Mouse (Mus musculus) WW6 (cell line): ENCODE data around the gene Opn4.

Experiments
- DNase-seq: peaks from one replicate; pipeline ENCODE4 v3.0.0-alpha.2; 2013; ENCODE audit warnings: low read depth, low spot score

Opn4 gene

DNA sequence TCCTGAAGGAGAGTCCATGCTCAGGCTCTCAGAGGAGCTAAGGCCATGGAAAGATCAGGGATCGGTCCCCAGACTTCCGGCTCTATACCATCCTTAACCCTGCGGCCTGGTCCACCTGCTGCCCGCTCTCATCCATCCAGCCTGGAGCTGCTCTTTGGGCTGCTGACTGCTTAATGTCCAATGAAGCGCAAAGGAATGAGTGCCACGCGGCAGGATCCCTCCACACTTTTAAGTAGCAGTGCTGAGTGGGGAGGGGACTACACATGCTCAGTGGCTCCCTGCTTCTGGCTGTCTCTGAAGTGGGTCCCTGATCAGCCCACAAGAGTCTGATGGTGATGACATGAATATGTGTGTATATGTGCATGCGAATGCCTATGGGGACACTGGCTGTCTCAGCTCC lies at the start of gene Opn4:
Opn4 (minus strand) TSS at position 202 of the 400 bp plus-strand sequence.
- no peak for DNase-seq

DNA sequence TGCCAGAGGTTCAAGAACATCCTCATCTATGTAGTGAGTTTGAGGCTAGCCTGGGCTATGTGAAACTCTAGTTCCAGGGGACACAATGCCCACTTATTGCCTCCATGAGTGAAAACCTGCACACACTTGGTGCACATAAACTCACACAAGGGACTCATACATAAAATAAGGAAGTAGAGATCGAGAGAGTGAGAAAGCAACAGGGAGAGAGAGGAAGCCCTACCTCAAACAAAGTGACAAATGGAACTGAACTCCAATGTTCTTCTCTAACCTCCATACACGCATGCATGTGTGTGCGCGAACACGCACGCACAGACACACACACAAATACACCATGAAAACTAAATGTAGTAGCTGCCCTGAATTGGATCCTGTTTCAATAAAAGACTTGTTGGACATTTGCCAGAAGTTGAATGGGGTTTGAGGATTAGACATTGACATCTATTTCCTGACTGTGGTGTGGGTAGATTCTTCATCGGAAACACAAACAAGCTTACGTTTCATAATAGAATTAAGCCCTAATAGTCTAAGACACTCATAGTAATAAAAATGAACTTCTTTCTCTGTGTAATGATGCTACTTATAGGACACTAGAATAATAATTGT lies 48.0 kb upstream of the Opn4 start:
- DNase-seq, result no peak

DNA sequence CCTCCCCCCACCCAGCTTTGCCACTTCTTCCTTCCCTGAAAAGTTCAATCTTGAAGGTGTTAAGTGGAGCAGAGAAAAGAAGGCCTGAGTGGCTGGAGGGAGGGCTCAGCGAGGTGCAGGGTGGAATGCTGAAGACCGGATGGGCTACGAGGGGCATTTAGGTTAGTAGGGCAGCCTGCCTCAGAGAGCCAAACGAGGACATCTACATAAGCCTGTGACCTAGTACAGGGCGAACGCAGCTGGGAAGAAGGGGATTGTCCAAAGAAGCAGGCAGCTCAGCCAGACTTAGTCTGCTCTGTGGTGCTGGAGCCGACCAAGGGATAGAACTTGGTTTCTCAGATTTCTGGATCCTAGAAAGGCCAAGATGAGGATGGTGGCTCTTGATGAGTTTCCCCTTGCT lies 44.2 kb upstream of the Opn4 start:
- DNase-seq, result no peak

DNA sequence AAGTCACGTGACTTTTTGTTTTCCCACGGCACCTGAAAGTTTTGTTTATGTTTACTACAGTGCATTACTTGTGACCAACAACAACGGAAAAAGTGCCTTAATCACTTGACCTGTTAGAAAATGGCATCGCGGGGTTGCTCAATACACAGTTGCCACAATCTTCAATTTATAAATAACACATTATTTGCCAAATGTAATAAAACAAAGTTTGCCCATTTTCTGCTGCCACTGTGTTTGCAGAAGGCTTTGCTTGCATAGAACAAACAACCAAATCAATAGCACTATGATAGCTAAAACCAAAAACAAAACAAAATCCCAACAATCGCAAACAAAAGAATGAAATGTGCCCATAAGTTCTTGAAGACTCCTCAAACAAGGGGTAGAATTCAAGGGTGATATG lies 35.8 kb upstream of the Opn4 start:
- DNase-seq, result no peak

DNA sequence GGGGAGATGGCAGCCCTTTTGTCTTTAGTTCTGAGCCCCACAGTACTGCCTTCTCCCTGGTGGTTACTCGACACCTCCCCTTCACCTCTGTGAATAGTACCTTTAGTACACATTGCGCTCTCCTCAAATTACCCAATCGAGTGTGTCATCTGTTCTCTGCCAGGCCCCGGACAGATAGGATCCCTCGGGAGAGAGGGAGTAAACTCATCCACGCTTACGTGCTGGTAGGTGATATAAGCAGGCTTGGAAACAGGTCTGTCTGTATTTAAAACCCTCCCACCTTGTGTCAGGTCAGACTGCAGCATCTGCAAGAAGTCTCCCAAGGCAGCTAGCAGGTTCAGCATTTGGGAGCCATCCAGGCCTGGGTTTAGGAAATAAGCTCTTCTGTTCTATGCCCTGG lies 35.2 kb upstream of the Opn4 start:
- no peak for DNase-seq

DNA sequence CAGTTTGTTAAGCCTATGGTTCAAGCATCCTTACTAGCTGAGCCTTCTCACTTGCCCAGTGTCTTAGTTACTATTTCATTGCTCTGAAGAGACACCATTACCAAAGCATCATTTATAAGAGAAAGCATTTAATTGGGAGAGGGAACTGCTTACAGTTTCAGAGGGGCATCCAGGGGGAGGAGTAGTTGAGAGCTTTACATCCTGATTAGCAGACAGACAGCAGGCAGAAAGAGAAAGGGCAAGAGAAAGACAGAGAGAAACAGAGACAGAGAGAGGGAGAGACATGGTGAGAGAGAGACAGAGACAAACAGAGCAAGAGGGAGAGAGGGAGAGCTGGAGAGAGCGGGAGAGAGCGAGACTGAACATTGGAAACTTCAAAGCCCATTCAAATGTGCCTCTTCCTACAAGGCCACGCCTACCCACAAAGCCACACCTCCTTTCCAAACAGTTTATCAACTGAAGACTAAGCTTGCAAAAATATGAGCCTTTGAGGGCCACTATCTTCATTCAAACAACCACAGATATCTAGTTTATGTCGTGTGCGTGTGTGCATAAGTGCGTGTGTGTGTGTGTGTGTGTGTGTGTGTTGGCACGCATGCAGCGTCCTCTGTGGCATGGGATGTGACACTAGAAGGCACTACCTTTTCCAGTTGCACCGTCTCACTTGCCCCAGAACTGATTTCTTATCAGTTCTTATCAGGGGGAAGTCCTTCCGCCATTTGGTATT lies 32.9 kb upstream of the Opn4 start:
- DNase-seq, result no peak

DNA sequence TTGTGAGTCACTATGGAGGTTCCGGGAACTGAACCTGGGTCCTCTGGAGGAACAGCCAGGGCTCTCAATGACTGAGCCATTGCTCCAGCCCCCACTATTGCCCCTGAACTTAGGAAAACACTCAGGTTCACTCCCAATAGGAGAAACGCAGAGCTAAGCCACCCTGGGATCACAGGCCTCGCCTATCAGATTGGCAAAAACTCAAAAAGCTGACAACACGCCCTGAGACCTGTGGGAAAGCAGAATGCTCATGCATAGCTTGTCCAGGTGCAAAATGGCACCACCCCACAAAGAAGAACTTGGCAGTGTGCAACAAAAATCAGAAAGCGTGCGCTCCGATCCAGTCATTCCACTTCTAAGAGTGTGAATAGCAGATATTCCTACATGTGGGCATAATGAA lies 26.9 kb upstream of the Opn4 start:
- DNase-seq, result no peak

DNA sequence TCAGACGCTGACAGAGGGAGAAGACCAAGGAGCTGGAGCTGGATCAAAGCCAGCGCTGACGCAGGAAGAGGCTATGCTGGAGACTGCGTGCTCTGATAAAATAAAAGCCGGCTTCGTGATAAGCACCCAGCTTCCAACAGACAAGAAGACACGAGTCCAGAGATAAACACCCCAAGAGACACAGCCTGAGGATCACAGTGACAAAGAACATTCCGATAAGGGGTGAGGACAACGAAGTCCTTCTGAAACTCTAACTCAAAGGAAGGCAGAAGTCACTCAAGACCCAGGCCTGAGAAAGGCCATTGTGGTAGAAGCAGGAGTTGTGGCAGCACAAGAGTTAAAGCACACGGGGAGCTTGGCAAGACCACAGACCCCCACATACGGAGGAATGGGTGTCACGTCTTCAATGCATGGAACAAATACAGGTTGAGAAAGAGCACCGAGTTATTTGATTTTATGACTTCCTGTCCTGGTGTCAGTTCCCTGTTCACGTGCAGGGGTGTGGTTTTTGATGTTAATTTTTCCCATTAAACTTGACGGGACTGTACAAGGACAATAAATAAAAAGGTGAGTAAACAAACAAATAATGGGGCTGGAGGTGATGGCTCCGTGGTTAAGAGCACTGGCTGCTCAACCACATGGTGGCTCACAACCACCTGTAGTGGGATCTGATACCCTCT lies 23.7 kb upstream of the Opn4 start:
- no peak for DNase-seq

DNA sequence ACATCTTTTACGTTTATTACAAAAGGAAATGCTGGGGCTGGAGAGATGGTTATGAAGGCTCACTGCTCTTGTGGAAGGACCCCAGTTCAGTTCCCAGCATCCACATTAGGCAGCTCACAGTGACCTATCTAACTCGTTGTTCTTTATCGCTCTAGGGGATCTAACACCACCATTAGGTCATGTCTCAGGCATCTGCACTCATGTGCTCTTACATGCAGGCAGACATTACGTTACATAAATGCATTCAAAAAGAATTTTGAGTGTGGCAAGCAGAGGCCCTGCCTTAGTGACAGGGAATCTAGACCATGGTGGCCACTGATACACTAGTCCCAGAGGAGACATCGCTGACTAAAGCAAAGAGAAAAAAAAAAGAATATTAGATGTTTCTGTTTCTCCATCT lies 23.1 kb upstream of the Opn4 start:
- no peak for DNase-seq

DNA sequence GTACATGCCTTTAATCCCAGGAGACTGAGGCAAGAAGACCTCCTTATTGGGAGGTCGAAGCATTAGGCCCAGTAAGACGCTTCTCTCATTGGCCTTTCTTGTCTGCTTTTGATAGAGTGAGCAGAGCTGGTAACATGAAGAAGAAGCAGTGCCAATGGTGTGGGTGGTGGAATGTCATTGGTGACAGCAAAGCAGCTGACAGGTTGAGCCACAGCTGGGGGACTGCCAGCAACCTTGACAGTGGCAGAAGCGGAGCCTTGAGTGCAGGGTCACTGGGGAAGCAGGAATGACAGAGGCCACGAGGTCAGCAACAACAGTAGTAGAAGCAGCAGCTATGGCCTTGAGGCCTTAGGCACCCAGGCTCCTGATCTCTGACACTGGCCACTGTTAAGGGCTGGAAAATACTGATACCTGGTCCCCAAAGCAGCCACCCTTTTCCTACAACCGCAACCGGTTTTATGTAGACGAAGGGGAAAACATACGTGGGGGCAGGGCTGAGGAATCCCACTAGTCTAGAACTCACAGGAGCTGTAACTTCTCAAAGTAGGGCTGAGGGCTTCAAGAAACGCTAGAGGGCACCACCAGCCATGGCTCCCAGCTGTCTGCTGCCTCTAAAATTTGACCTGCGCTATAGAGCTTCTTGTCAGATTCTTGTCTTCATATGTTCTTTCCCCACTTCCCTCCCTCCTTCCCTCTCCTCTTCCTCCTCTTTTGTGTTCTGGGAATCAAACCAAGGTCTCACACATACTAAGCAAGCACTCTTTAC lies 20.9 kb upstream of the Opn4 start:
- DNase-seq, result no peak

DNA sequence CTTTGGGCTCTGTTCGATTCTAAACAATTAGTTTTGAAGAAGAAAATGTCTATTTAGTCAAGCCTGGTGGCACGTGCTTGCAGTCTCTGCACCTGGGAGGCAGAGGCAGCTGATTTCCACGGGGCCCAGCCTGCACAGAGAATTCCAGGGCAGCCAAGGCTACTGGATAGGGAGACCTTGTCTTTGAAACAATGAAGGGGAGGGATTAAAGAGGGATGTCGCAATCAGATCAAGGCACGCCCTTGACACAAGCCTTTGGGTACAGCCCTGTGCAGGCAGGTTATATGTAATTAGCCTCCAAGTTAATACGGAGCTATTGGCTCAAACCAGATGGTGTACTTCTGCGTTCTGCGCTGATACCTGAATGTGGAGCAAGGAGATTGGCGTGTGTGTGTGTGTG lies 18.9 kb upstream of the Opn4 start:
- DNase-seq, result no peak

DNA sequence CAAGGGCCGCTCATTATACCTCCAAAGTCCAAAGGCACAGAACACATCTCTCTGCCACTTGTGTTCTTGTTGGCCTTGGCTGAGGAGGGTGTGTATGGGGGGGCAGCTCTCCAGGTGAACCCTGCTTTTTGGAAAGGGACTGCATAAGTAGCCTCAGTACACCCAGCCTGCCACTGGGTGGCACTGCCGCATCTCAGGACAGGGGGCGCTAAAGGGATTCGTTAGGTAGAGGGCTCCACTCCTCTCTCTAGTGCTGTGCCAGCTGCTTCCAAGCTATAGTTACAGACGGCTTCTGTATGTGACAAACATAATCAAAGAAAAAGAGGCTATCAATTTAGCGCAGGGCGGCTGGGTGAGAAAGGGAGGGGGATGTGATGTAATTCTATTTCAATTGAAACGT lies 16.9 kb upstream of the Opn4 start:
- DNase-seq, result peak; percentile 70

DNA sequence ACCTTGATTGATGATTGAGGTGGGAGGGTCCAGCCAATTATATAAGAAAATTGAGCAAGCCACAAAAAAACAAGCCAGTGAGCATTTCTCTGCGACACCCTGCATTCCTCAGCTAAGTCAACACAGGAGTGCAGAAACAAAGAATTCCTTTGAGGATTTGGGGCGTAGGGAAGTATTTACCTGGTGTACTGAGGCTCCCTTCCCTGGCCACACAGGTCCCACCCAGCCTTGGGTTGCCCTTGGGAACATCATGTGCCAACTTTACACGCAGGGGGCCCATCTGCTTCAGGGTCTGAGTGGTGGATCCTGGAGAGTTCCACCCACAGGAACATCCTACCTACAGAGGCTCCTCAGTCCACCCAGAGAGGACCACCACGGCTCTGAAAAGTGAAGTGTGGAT lies 15.7 kb upstream of the Opn4 start:
- no peak for DNase-seq

DNA sequence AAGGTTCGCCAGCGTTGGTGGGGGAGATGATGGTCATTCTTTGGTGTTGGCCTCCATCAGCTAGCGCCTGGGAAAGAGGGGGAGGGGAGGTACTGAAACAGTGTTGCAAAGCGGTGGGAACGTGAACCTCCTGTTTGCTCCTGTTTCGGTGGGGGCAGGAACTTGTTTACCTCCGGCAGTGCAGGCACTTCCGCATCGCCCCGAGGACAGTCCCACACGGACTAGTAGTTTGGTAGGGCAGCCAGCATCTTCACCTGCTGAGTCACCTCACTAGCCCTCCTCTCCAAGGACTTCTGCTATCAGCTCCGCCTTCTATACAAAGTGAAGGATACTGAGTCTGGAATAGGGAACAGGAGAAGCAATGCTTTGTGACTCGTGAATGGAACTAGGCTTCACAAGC lies 15.1 kb upstream of the Opn4 start:
- no peak for DNase-seq

DNA sequence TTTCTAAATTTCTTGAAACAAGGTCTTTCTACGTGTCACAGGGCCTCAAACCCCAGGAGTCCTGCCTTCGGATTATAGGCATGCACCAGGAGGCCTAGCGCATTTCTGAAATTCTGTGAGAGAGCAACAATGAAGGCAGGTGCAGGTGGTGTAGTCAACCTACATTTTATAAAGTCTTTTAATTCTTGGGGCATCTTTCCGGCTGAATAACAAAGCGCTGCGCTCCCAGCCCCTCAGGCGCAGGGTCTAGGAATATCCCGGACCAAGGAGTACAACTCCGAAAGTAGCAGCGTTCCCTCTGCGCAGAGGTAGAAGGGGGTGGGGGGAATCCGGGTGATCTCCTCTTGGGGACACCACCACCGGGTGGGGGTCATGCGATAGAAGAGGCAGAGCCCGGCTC lies 14.6 kb upstream of the Opn4 start:
- DNase-seq, result no peak

DNA sequence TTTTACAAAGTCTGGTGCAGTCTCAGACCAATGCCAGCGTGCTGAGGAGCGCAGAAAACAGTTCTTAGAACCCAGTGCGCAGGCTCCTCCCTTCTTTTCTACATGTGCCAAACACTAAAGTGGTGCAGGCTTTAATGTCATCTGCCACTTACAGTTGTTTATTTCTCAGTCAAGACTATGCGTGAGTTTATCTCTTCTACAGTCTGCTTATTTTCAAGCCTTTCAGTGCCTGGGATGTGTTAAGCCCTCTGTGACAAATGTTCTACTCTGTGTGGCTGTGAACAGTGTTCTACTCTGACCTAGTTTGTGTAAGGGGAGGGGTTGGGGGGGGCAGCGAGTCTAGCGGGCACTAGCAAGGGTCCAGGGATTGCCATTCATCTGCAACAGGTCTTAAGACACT lies 13.6 kb upstream of the Opn4 start:
- DNase-seq, result no peak

DNA sequence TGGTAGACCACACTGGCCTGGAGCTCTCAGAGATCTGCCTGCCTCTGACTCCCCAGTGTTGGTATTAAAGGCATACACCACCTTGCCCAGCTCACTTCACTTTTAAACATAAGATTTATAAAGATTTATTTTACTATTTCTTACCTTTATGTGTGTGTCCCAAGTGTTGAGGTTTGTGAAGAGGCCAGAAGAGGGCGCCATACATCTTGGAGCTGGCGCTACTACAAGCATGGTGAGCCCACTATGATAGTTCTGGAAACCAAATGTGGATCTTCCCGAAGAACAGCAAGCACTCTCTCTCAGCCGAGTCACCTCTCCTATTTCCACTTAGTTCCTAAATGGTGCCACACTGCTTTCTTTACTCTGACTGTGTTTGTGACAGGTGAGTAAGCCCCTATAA lies 12.3 kb upstream of the Opn4 start:
- no peak for DNase-seq

DNA sequence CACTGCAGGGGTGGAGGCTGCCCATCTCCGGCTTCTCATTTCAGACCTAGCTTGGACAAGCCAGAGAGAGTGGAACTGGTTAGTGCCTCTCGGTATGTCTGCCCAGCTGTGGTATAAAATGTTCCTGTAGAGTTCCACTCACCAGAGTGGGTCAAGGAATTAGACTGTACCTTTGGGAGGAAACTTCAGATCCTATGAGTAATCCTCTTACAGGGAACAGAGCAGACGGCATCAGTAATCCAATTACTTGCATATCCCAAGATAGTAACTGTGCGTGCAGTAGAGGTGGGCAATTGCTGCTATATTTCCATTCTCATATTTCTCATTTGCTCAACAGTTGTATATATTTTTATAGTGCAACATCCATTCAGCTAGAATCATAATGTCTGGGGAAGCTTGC lies 11.6 kb upstream of the Opn4 start:
- DNase-seq, result no peak

DNA sequence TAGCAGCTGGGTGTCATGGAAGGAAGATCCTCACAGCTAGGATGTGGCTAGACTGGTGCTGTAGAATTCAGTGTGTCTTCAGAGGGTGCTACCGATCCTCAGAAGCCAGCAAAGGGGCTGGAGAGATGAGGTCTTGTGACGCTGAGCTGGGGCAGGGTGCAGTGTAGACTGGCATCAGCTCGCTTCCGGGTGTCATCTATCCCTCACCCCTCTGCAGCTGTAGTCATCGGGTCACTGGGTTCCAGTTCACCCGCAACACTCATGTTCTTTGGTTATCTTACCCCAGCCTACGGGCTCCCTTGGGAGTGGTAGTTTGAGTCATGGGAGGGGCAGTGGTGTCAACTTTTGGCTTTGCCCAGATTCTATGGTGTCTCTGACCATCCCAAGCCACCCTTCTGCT lies 2.0 kb upstream of the Opn4 start:
- DNase-seq, result no peak

DNA sequence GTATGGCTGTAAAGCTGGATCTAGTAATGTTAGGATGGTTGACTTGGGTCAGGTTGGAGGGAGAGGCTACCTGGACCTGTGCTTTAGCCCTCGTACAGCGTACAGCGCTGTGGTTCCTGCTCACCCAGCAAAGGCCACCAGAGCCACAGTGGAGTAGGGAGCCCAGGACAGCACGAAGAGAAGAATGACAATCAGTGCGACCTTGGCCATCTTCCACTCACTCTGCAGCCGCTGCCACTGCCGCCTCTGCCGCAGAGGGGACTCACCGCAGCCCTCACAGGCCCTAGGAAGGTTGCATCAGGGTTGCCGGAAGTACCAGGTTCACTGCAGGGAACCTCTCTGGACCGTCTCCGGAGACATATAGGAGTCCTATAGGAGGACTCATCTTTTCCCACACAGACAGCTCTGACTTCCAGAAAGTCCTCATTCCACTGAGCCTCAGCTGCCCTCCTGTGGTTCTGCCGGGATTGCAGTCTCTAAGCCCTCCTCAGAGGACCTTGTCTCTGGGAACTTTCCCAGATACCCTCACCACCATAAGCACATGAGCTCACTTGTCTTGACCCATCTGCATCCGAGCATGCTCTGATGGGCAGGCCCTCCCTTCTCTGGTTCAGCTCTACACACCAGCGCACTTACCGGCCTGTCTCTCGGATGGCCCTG lies 4.2 kb downstream of the Opn4 start:
- DNase-seq, result no peak

DNA sequence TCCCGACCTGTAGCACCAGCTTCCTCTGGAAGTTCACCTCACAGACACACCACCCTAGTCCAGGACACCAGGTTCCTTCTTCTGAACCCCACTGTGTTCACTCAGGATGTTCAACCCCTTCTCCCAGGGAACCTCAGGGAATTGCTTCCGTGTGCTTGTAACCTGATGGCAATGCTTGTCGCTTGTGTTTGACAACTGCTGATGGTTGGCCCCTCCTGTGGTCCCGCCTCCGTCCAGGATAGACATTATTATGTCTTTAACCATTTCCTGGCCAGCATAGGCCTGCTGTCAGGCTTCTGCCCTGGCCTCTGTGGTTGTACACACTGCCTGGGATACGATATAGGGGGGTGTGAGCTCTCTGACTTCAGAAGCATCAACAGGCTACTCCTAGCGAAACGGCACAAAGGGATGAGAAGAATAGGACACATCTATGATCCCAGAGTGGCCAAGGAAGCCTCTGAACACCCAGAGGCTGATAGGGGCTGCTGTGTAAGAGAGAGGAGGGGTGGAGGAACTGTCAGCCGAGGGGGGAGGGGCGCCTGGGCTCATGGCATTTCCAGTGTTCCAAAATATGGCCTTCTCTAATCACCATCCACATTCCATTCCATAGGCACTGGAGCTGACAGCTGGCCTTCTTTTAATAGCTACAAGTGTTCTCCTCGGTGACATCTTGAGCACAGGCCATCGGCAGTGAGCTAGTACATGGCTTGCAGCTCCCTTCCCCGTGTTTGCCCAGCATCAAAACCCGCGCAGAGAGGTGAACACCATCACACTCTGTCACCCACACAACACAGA lies 8.0 kb downstream of the Opn4 start:
- DNase-seq, result no peak
